Mouse (Mus musculus): Measurements from ENCODE around the gene Zglp1. TPM values are rescaled to one million over a fixed set of nuclear protein-coding genes. Genes with fewer than 3 reads are reported as not detected.

Zglp1 gene
- total and polyA plus RNA-seq, 3 experiments: 1.1 to 8.0 TPM; not detected in 1

DNA sequence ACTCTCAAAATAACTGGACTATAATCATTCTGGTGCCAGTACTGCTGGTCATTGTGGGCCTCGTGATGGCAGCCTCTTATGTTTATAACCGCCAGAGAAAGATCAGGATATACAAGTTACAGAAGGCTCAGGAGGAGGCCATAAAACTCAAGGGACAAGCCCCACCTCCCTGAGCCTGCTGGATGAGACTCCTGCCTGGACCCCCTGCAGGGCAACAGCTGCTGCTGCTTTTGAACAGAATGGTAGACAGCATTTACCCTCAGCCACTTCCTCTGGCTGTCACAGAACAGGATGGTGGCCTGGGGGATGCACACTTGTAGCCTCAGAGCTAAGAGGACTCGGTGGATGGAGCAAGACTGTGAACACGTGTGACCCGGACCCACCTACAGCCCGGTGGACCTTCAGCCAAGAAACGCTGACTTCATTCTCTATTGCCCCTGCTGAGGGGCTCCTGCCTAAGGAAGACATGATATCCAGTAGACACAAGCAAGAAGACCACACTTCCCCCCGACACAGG lies 39.1 kb downstream of the Zglp1 start:
- H3K79me2 ChIP-seq (ENCODE audit: control insufficient read depth, insufficient read depth, low read length, poor library complexity): peaks cover 17% of the 10 kb centered on the region
- H3K27me3 ChIP-seq (ENCODE audit: control insufficient read depth in 1 of 2, insufficient read depth in 2 of 2, low read length in 2 of 2): no peaks in the 10 kb centered on the region
- no peaks in the 10 kb centered on the region for H3K9me3 ChIP-seq (replicated peaks; ENCODE audit: insufficient read depth, low read length)
- H3K9ac ChIP-seq (ENCODE audit: control insufficient read depth, low read depth, low read length, poor library complexity, severe bottlenecking): peak overlapping the region; percentile 56
- peak; percentile 78 for DNase-seq (ENCODE audit: low read depth, low spot score)
- H3K4me3 ChIP-seq (ENCODE audit: control insufficient read depth in 1 of 2, insufficient read depth in 1 of 2, low read depth in 2 of 2, low read length in 2 of 2): no peak overlapping the region
- H3K4me1 ChIP-seq (ENCODE audit: control insufficient read depth in 1 of 2, insufficient read depth in 2 of 2, low read length in 2 of 2): peaks cover 14 to 22% of the 10 kb centered on the region in 2 experiments
- H3K27ac ChIP-seq (ENCODE audit: control insufficient read depth, low read depth, low read length): peak overlapping the region; percentile 83
- peaks cover 0 to 17% of the 10 kb centered on the region in 2 experiments; a peak in 2 of 4 replicates for H3K36me3 ChIP-seq (ENCODE audit: control insufficient read depth in 1 of 2, insufficient read depth in 2 of 2, low read length in 2 of 2)
- TF ChIP-seq ZMIZ1 (IDR thresholded peaks at IDR 0.05; ENCODE audit: low read depth, low read length) (no peak), NRF1 (IDR thresholded peaks at IDR 0.05; ENCODE audit: insufficient read depth, low read depth, low read length, poor library complexity, severe bottlenecking) (no peak), POLR2AphosphoS5 (IDR thresholded peaks at IDR 0.05; ENCODE audit: borderline replicate concordance, low read depth, low read length) (no peak), ETS1 (IDR thresholded peaks at IDR 0.05; ENCODE audit: low read depth, low read length) (no peak), JUND (IDR thresholded peaks at IDR 0.05; ENCODE audit: low read depth, low read length) (no peak), MYC (IDR thresholded peaks at IDR 0.05; ENCODE audit: low read depth, low read length) (no peak), TCF12 (IDR thresholded peaks at IDR 0.05; ENCODE audit: low read depth, low read length) (no peak), TBP (IDR thresholded peaks at IDR 0.05; ENCODE audit: low read depth, low read length) (no peak), RCOR1 (IDR thresholded peaks at IDR 0.05; ENCODE audit: low read depth, low read length) (no peak), HCFC1 (IDR thresholded peaks at IDR 0.05; ENCODE audit: low read depth, low read length) (no peak), MAZ (IDR thresholded peaks at IDR 0.05; ENCODE audit: low read depth, low read length) (no peak), UBTF (IDR thresholded peaks at IDR 0.05; ENCODE audit: borderline replicate concordance, insufficient read depth, low read depth, low read length) (no peak), CHD1 (IDR thresholded peaks at IDR 0.05; ENCODE audit: low read depth, low read length) (no peak), MAFK (IDR thresholded peaks at IDR 0.05; ENCODE audit: borderline replicate concordance, low read depth, low read length) (no peak)

DNA sequence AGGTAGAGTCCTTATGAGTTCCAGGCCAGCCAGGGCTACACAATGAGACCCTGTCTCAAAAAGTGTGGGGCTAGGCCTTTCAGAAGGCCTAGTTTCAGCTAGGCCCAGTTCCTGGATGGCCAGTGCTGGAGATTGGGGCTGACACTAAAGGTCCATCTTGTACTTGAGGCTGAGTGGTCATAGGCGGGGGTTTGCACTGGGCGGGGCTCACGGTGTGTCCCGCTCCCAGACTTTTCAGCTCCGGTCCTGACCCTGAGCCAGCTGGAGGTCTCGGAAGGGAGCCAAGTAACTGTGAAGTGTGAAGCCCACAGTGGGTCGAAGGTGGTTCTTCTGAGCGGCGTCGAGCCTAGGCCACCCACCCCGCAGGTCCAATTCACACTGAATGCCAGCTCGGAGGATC lies 40.0 kb downstream of the Zglp1 start:
- Histone ChIP-seq H3K36me3 (ENCODE audit: control insufficient read depth in 1 of 2, insufficient read depth in 2 of 2, low read length in 2 of 2) (peaks cover 0 to 17% of the 10 kb centered on the region in 2 experiments; a peak in 2 of 4 replicates), H3K4me1 (ENCODE audit: control insufficient read depth in 1 of 2, insufficient read depth in 2 of 2, low read length in 2 of 2) (peaks cover 13 to 19% of the 10 kb centered on the region in 2 experiments), H3K9ac (ENCODE audit: control insufficient read depth, low read depth, low read length, poor library complexity, severe bottlenecking) (no peak overlapping the region)

More for the DNA sequence above, 40.0 kb downstream of the Zglp1 start:
- TF ChIP-seq SMC3 (IDR thresholded peaks at IDR 0.05; ENCODE audit: low read depth, low read length) (no peak), ELF1 (IDR thresholded peaks at IDR 0.05; ENCODE audit: low read depth, low read length) (no peak), ZMIZ1 (IDR thresholded peaks at IDR 0.05; ENCODE audit: low read depth, low read length) (no peak), E2F4 (IDR thresholded peaks at IDR 0.05; ENCODE audit: borderline replicate concordance, low read depth, low read length) (no peak), CTCF (IDR thresholded peaks at IDR 0.05 in 2 of 3, conservative IDR thresholded peaks at IDR 0.05 in 1 of 3; ENCODE audit: control insufficient read depth in 1 of 3, insufficient read depth in 1 of 3, low read depth in 2 of 3, low read length in 3 of 3, poor library complexity in 1 of 3, severe bottlenecking in 1 of 3) (no peak)
- no peak overlapping the region for H3K4me3 ChIP-seq (ENCODE audit: control insufficient read depth in 1 of 2, insufficient read depth in 1 of 2, low read depth in 2 of 2, low read length in 2 of 2)
- peaks cover 14% of the 10 kb centered on the region for H3K79me2 ChIP-seq (ENCODE audit: control insufficient read depth, insufficient read depth, low read length, poor library complexity)
- H3K27me3 ChIP-seq (ENCODE audit: control insufficient read depth in 1 of 2, insufficient read depth in 2 of 2, low read length in 2 of 2): no peaks in the 10 kb centered on the region
- no peak for DNase-seq (ENCODE audit: low read depth, low spot score)
- no peaks in the 10 kb centered on the region for H3K9me3 ChIP-seq (replicated peaks; ENCODE audit: insufficient read depth, low read length)
- H3K27ac ChIP-seq (ENCODE audit: control insufficient read depth, low read depth, low read length): no peak overlapping the region

Data from MEL (cell line).